Mouse (Mus musculus): ENCODE measurements around the gene Cblc. TPM values are rescaled to one million over a fixed set of nuclear protein-coding genes. Genes with fewer than 3 reads are reported as not detected.

Cblc gene
- polyA plus RNA-seq, 1 experiment from 2014 or later, result 14.0 TPM

DNA sequence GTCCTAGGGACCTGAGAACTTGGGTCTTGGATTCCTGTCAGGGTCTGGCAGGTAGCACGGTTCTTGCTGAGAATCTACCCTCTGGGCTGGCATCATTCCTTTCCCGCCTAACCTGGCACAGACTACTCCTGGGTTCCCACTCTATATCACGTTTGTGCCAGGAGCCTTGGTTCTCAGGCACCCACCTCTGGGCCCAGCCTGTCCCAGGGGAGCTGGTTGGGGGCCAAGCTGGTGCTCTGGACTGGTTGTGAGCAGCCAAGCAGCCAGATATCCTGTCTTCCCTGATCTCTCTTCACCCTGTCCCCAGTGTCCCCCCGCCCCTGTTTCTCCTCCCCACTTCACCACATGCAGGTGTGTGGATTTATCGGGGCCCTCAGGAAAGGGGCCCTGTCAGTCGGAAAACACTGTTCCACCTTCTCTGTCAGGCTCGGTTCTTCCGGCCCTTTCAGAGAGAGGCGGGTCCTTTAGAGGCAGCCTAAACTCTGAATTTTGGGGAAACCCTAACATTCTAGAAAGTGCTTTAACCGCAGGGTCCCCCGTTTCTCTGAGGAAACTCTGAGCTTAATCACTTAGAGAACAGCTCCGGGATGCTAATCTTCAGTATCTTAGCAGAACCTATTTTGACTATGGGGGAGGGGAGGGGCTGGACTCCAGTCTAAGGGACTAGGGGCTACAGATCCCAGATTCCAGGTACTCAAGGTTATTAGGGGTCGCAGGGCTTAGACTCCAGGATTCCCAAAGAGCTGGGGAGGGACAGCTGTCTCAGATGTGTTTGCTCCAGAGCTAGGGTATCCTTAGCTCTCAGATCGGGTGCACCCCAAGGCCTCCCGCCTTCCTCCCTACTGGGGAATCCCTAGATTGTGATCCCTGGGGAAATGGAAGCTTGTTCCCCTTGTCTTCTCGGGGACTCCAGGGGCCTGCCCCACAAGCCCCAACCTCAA, 26.9 kb downstream of the Cblc start:
- no peak for DNase-seq (ENCODE audit: low spot score)
- Histone ChIP-seq H3K9me3 (ENCODE audit: control insufficient read depth, low read length) (no peaks in the 10 kb centered on the region), H3K36me3 (ENCODE audit: control insufficient read depth, insufficient read depth, low read length) (peaks cover 14% of the 10 kb centered on the region), H3K4me2 (ENCODE audit: low read length) (peak overlapping the region; percentile 72), H3K27ac (ENCODE audit: low read depth) (0 out of 2 replicates have a peak overlapping the region, but pooled peaks have one; percentile 24), H3K4me3 (ENCODE audit: low read depth, low read length) (peak overlapping the region; percentile 55), H3K4me1 (replicated peaks; ENCODE audit: control insufficient read depth, insufficient read depth, low read length) (peaks cover 23% of the 10 kb centered on the region), H3K9ac (ENCODE audit: low read length) (peak overlapping the region; percentile 64), H3K27me3 (replicated peaks; ENCODE audit: control insufficient read depth, insufficient read depth, low read length) (no peaks in the 10 kb centered on the region)
- WGBS, result 6% methylated on average over 16 of the region's 16 CpGs
- ATAC-seq (replicated peaks; ENCODE audit: low FRiP score, low TSS enrichment, low read depth), result peak; percentile 16

DNA sequence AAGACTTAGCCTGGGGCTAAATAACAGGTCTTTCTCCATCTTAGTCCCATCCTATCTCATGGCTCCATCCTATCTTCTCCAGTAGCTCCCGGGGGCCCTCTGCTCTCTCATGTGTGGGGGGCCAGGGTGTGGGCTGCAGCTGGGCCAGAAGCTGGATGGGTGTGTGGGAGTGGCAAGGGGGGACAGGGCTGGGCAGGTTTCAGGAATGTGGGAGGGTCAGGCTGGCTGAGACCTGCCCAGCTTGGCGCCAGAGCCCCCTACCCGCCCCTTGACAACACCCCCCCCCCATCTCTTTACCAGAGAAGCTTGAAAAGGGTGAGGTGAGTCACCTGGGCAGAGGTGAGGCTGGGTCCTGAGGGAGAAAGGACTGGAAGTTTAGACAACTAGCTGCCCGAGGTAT, 27.6 kb downstream of the Cblc start:
- Histone ChIP-seq H3K27me3 (replicated peaks; ENCODE audit: control insufficient read depth, insufficient read depth, low read length) (no peaks in the 10 kb centered on the region), H3K9me3 (ENCODE audit: control insufficient read depth, low read length) (no peaks in the 10 kb centered on the region), H3K4me2 (ENCODE audit: low read length) (peak overlapping the region; percentile 72), H3K36me3 (ENCODE audit: control insufficient read depth, insufficient read depth, low read length) (peaks cover 21% of the 10 kb centered on the region), H3K27ac (ENCODE audit: low read depth) (no peak overlapping the region), H3K4me3 (ENCODE audit: low read depth, low read length) (peak overlapping the region; percentile 55), H3K9ac (ENCODE audit: low read length) (peak overlapping the region; percentile 64), H3K4me1 (replicated peaks; ENCODE audit: control insufficient read depth, insufficient read depth, low read length) (peaks cover 23% of the 10 kb centered on the region)
- DNase-seq (ENCODE audit: low spot score) (no peak), ATAC-seq (replicated peaks; ENCODE audit: low FRiP score, low TSS enrichment, low read depth) (peak; percentile 28)
- 13% methylated on average over 4 of the region's 4 CpGs for WGBS

DNA sequence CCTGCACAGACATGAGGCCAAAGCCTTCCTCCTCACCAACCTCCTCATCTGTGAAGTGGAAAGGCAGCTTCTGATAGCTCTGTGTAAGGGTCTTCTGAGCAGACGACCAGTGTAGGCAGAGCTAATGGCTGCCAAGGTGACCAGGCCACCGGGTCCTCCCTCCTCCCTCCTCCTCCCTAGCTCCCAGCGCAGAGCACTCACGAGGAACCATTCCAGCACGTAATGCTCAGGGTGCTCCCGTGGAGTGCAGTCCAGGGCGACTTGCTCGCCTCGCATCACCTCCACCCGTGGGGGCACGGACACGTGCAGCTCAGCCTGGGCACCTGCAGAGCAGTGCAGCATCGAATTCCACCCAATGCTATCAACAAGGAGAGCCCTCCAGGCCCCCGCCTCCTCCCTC, 28.4 kb downstream of the Cblc start:
- H3K27ac ChIP-seq (ENCODE audit: low read depth), result no peak overlapping the region
- ATAC-seq (replicated peaks; ENCODE audit: low FRiP score, low TSS enrichment, low read depth) (no peak), DNase-seq (ENCODE audit: low spot score) (no peak)
- peak overlapping the region; percentile 72; the same call in 1 of the 2 replicates for H3K4me2 ChIP-seq (ENCODE audit: low read length)
- WGBS, result 68% methylated on average over 14 of the region's 14 CpGs
- no peak overlapping the region for H3K4me3 ChIP-seq (ENCODE audit: low read depth, low read length)
- no peaks in the 10 kb centered on the region for H3K9me3 ChIP-seq (ENCODE audit: control insufficient read depth, low read length)
- H3K36me3 ChIP-seq (ENCODE audit: control insufficient read depth, insufficient read depth, low read length), result peaks cover 26% of the 10 kb centered on the region
- no peak overlapping the region for H3K9ac ChIP-seq (ENCODE audit: low read length)
- peaks cover 23% of the 10 kb centered on the region for H3K4me1 ChIP-seq (replicated peaks; ENCODE audit: control insufficient read depth, insufficient read depth, low read length)
- no peaks in the 10 kb centered on the region for H3K27me3 ChIP-seq (replicated peaks; ENCODE audit: control insufficient read depth, insufficient read depth, low read length)

DNA sequence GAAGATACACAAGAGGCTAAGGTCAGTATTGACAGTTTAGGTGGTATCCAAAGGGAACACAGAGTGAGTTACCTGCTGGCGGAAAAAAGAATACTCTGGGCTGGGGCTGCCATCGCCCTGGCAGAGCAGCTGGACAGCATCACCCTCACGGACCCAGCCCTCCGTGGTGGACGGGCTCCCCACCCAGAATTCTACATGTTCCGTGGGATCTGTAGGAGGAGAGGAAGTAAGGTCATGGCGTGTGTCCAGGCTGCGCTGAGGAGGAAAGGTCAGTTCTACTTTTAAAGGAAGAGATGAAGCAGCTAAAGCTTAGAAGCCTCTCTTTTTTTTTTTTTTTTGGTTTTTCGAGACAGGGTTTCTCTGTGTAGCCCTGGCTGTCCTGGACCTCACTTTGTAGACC, 32.0 kb downstream of the Cblc start:
- H3K27me3 ChIP-seq (replicated peaks; ENCODE audit: control insufficient read depth, insufficient read depth, low read length), result no peaks in the 10 kb centered on the region
- no peak overlapping the region for H3K9ac ChIP-seq (ENCODE audit: low read length)
- WGBS, result 87% methylated on average over 8 of the region's 9 CpGs
- no peak overlapping the region for H3K27ac ChIP-seq (ENCODE audit: low read depth)
- H3K4me3 ChIP-seq (ENCODE audit: low read depth, low read length), result no peak overlapping the region
- H3K9me3 ChIP-seq (ENCODE audit: control insufficient read depth, low read length), result no peaks in the 10 kb centered on the region
- peaks cover 12% of the 10 kb centered on the region for H3K4me1 ChIP-seq (replicated peaks; ENCODE audit: control insufficient read depth, insufficient read depth, low read length)
- no peak overlapping the region for H3K4me2 ChIP-seq (ENCODE audit: low read length)
- ATAC-seq (replicated peaks; ENCODE audit: low FRiP score, low TSS enrichment, low read depth), result no peak
- H3K36me3 ChIP-seq (ENCODE audit: control insufficient read depth, insufficient read depth, low read length), result peaks cover 36% of the 10 kb centered on the region
- no peak for DNase-seq (ENCODE audit: low spot score)

DNA sequence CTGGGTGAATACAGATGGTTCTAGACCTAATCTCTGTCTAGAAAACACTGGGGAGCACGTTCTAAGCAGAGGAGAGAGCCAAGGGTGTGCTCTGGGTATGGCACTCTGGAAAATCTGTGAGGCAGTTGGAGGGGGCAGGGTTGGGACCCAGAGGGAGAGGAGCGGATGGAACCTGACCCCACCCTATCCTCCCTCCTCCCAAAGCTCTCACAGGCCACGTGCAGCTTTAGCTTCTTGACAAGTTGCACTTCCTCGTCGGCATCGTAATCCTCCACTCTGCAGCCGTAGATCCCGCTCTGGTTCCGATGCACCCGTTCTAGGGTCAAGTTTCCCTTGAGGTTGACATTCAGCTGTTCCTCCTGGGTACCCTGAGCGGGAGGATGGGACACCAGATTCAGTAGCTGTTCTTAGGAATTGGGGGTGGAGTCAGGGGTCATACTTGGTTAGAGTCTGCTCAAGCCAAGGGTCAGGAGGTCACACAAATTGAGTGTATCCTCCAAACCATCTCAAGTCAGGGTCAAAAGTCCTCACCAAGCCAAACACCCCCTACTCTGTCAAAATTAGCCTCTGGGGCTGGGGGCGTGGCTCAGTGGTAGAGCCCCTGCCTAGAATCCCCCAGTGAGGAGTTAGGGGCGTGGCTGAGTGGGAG, 32.7 kb downstream of the Cblc start:
- no peak for DNase-seq (ENCODE audit: low spot score)
- ATAC-seq (replicated peaks; ENCODE audit: low FRiP score, low TSS enrichment, low read depth), result no peak
- no peaks in the 10 kb centered on the region for H3K9me3 ChIP-seq (ENCODE audit: control insufficient read depth, low read length)
- H3K9ac ChIP-seq (ENCODE audit: low read length), result no peak overlapping the region
- no peak overlapping the region for H3K27ac ChIP-seq (ENCODE audit: low read depth)
- WGBS, result 78% methylated on average over 13 of the region's 13 CpGs
- H3K4me3 ChIP-seq (ENCODE audit: low read depth, low read length), result no peak overlapping the region
- no peak overlapping the region for H3K4me2 ChIP-seq (ENCODE audit: low read length)
- H3K36me3 ChIP-seq (ENCODE audit: control insufficient read depth, insufficient read depth, low read length), result peaks cover 36% of the 10 kb centered on the region
- H3K4me1 ChIP-seq (replicated peaks; ENCODE audit: control insufficient read depth, insufficient read depth, low read length), result peaks cover 6% of the 10 kb centered on the region
- no peaks in the 10 kb centered on the region for H3K27me3 ChIP-seq (replicated peaks; ENCODE audit: control insufficient read depth, insufficient read depth, low read length)

DNA sequence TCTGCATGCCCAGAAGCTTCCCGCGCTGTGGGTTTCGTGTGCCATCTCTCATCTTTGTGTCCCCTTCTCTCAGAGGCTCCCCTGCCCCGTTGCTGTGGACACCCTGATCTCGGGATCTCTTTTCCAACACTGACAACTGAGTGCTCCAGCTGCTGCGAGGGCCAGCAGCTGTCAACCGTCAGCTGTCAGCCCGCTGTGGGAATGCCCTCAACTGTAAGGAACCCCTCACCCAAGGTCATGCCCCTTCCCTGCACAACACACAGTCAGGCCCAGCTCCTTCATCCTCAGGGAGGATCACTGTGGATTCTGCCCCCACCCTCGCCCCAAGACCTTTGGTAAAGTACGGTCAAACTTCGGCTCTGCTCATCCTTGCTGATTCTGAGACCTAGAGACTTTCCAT, 34.3 kb downstream of the Cblc start:
- H3K9ac ChIP-seq (ENCODE audit: low read length), result no peak overlapping the region
- no peak overlapping the region for H3K27ac ChIP-seq (ENCODE audit: low read depth)
- H3K4me1 ChIP-seq (replicated peaks; ENCODE audit: control insufficient read depth, insufficient read depth, low read length), result no peaks in the 10 kb centered on the region
- no peak overlapping the region for H3K4me2 ChIP-seq (ENCODE audit: low read length)
- DNase-seq (ENCODE audit: low spot score), result no peak
- H3K36me3 ChIP-seq (ENCODE audit: control insufficient read depth, insufficient read depth, low read length), result peaks cover 47% of the 10 kb centered on the region
- no peaks in the 10 kb centered on the region for H3K27me3 ChIP-seq (replicated peaks; ENCODE audit: control insufficient read depth, insufficient read depth, low read length)
- WGBS, result 60% methylated on average over 11 of the region's 11 CpGs
- no peak overlapping the region for H3K4me3 ChIP-seq (ENCODE audit: low read depth, low read length)
- ATAC-seq (replicated peaks; ENCODE audit: low FRiP score, low TSS enrichment, low read depth), result no peak
- H3K9me3 ChIP-seq (ENCODE audit: control insufficient read depth, low read length), result no peaks in the 10 kb centered on the region

DNA sequence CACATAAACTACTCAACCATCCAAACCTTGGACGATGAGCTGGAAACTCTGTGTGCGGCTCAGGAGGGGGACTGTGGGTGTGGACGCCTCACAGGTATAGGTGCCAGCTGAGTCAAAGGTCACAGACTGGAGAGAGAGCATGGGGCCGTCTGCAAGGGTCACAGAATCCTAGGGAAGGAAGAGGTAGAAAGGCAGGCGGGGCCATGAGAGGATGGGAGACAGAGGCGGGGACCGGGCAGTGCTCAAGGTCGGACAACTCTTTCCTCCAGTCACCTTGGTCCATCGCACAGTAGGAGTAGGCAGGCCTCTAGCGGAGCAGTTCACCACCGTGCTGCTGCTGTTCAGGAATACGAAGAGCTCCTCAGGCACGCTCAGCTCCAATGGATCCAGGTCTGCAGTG, 36.6 kb downstream of the Cblc start:
- Histone ChIP-seq H3K4me2 (ENCODE audit: low read length) (no peak overlapping the region), H3K36me3 (ENCODE audit: control insufficient read depth, insufficient read depth, low read length) (peaks cover 37% of the 10 kb centered on the region), H3K27ac (ENCODE audit: low read depth) (no peak overlapping the region), H3K9me3 (ENCODE audit: control insufficient read depth, low read length) (no peaks in the 10 kb centered on the region), H3K4me3 (ENCODE audit: low read depth, low read length) (no peak overlapping the region), H3K4me1 (replicated peaks; ENCODE audit: control insufficient read depth, insufficient read depth, low read length) (no peaks in the 10 kb centered on the region), H3K27me3 (replicated peaks; ENCODE audit: control insufficient read depth, insufficient read depth, low read length) (no peaks in the 10 kb centered on the region), H3K9ac (ENCODE audit: low read length) (no peak overlapping the region)
- ATAC-seq (replicated peaks; ENCODE audit: low FRiP score, low TSS enrichment, low read depth) (no peak), DNase-seq (ENCODE audit: low spot score) (no peak)
- 89% methylated on average over 13 of the region's 13 CpGs for WGBS

DNA sequence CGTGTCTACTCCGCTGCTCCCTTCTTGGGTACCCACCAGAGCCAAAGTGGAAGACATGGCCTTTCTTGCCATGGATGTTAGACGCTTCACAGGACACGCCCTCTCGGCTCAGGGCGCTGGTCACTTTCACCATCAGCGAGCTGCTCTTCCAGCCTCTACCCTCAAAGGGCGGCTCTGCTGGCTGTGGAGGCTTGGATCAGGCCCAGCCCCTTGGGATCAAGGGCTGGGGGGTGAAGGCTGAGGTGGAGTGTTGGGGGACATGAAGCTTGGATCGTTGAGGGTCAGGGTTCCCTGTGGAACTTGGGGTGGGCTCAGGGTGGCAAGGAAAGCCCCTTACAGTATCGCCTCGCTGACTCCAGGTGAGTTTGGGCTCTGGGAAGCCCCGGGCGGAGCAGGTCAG, 38.0 kb downstream of the Cblc start:
- H3K27ac ChIP-seq (ENCODE audit: low read depth), result no peak overlapping the region
- no peak for DNase-seq (ENCODE audit: low spot score)
- no peaks in the 10 kb centered on the region for H3K9me3 ChIP-seq (ENCODE audit: control insufficient read depth, low read length)
- H3K4me2 ChIP-seq (ENCODE audit: low read length), result no peak overlapping the region
- ATAC-seq (replicated peaks; ENCODE audit: low FRiP score, low TSS enrichment, low read depth), result no peak
- no peak overlapping the region for H3K9ac ChIP-seq (ENCODE audit: low read length)
- WGBS, result 93% methylated on average over 13 of the region's 13 CpGs
- H3K36me3 ChIP-seq (ENCODE audit: control insufficient read depth, insufficient read depth, low read length), result peaks cover 23% of the 10 kb centered on the region
- H3K4me3 ChIP-seq (ENCODE audit: low read depth, low read length), result no peak overlapping the region
- no peaks in the 10 kb centered on the region for H3K27me3 ChIP-seq (replicated peaks; ENCODE audit: control insufficient read depth, insufficient read depth, low read length)
- 0 out of 2 replicates have a peak, but pooled peaks cover 3% of the 10 kb centered on the region for H3K4me1 ChIP-seq (replicated peaks; ENCODE audit: control insufficient read depth, insufficient read depth, low read length)
